Mouse (Mus musculus): ENCODE data around the gene 4921509C19Rik. TPM values are rescaled to one million over a fixed set of nuclear protein-coding genes. Genes with fewer than 3 reads are reported as not detected.
A peak's percentile ranks its signal among the peaks of the same experiment; 100 is the strongest.
"Not testable (repeated sequence)": the region's sequence is repeated elsewhere in the genome, so short reads cannot be mapped to it uniquely, and the experiment has no call there.

4921509C19Rik gene
- total RNA-seq (2014; rRNA removed) (not detected in 2 replicates), polyA plus RNA-seq (2015; fragmentation: Nextera tagmentation; extraction: Ambion mirVana) (not detected in 2 replicates)

- not testable (repeated sequence) for H3K4me3 ChIP-seq (ENCODE audit: low read depth, low read length); H3K4me2 ChIP-seq (ENCODE audit: low read depth); H3K27me3 ChIP-seq (ENCODE audit: insufficient read depth, low read length); H3K9ac ChIP-seq; H3K4me1 ChIP-seq (ENCODE audit: insufficient read depth); ATAC-seq; H3K9me3 ChIP-seq (ENCODE audit: low read length); H3K36me3 ChIP-seq (ENCODE audit: insufficient read depth); DNase-seq; H3K27ac ChIP-seq (ENCODE audit: low read depth, low read length)
- WGBS: 90% methylated on average over 5 of the region's 5 CpGs
These were observed at the start of gene 4921509C19Rik for GRCm38 (mm10) chr2:151476053-151476452. TSS of gene 4921509C19Rik (minus strand) at chr2:151476153.

GRCm38 (mm10) chr2:151525520-151525919 lies 49.6 kb upstream of the 4921509C19Rik start:
- H3K4me1 ChIP-seq (ENCODE audit: insufficient read depth): no peaks in the 10 kb centered on the region
- H3K4me3 ChIP-seq (ENCODE audit: low read depth, low read length): no peak overlapping the region
- no peak for TF ChIP-seq CTCF (IDR thresholded peaks at IDR 0.05; ENCODE audit: low read depth)
- H3K27ac ChIP-seq (ENCODE audit: low read depth, low read length): no peak overlapping the region
- H3K9ac ChIP-seq: no peak overlapping the region
- H3K4me2 ChIP-seq (ENCODE audit: low read depth): no peak overlapping the region
- H3K36me3 ChIP-seq (ENCODE audit: insufficient read depth): peaks cover 16% of the 10 kb centered on the region
- H3K27me3 ChIP-seq (ENCODE audit: insufficient read depth, low read length): no peaks in the 10 kb centered on the region
- ATAC-seq (no peak), DNase-seq (no peak)
- no peaks in the 10 kb centered on the region for H3K9me3 ChIP-seq (ENCODE audit: low read length)
- WGBS: 73% methylated on average over 2 of the region's 2 CpGs

GRCm38 (mm10) chr2:151524324-151525041 lies 48.5 kb upstream of the 4921509C19Rik start:
- no peak for ATAC-seq
- no peak overlapping the region for H3K27ac ChIP-seq (ENCODE audit: low read depth, low read length)
- WGBS: 68% methylated on average over 4 of the region's 4 CpGs
- no peak overlapping the region for H3K4me2 ChIP-seq (ENCODE audit: low read depth)
- no peaks in the 10 kb centered on the region for H3K4me1 ChIP-seq (ENCODE audit: insufficient read depth)
- TF ChIP-seq CTCF (IDR thresholded peaks at IDR 0.05; ENCODE audit: low read depth): no peak
- no peaks in the 10 kb centered on the region for H3K27me3 ChIP-seq (ENCODE audit: insufficient read depth, low read length)
- no peak overlapping the region for H3K4me3 ChIP-seq (ENCODE audit: low read depth, low read length)
- H3K9ac ChIP-seq: no peak overlapping the region
- H3K36me3 ChIP-seq (ENCODE audit: insufficient read depth): peaks cover 22% of the 10 kb centered on the region
- no peak for DNase-seq
- H3K9me3 ChIP-seq (ENCODE audit: low read length): no peaks in the 10 kb centered on the region

GRCm38 (mm10) chr2:151519000-151519399 lies 43.0 kb upstream of the 4921509C19Rik start:
- DNase-seq (no peak), ATAC-seq (no peak)
- H3K4me2 ChIP-seq (ENCODE audit: low read depth): no peak overlapping the region

GRCm38 (mm10) chr2:151513525-151514285 lies 37.8 kb upstream of the 4921509C19Rik start:
- Histone ChIP-seq H3K9ac (no peak overlapping the region), H3K4me1 (ENCODE audit: insufficient read depth) (no peaks in the 10 kb centered on the region), H3K9me3 (ENCODE audit: low read length) (no peaks in the 10 kb centered on the region), H3K4me2 (ENCODE audit: low read depth) (no peak overlapping the region), H3K27ac (ENCODE audit: low read depth, low read length) (no peak overlapping the region), H3K27me3 (ENCODE audit: insufficient read depth, low read length) (no peaks in the 10 kb centered on the region), H3K36me3 (ENCODE audit: insufficient read depth) (peaks cover 76% of the 10 kb centered on the region), H3K4me3 (ENCODE audit: low read depth, low read length) (no peak overlapping the region)
- peak; percentile 34; the same call in 1 of the 2 replicates for TF ChIP-seq CTCF (IDR thresholded peaks at IDR 0.05; ENCODE audit: low read depth)
- WGBS: 96% methylated on average over 3 of the region's 3 CpGs
- DNase-seq: no peak
- no peak for ATAC-seq

More at GRCm38 (mm10) chr2:151519000-151519399, 43.0 kb upstream of the 4921509C19Rik start:
- Histone ChIP-seq H3K9me3 (ENCODE audit: low read length) (no peaks in the 10 kb centered on the region), H3K36me3 (ENCODE audit: insufficient read depth) (peaks cover 42% of the 10 kb centered on the region), H3K9ac (no peak overlapping the region), H3K27me3 (ENCODE audit: insufficient read depth, low read length) (no peaks in the 10 kb centered on the region), H3K4me3 (ENCODE audit: low read depth, low read length) (no peak overlapping the region), H3K27ac (ENCODE audit: low read depth, low read length) (no peak overlapping the region), H3K4me1 (ENCODE audit: insufficient read depth) (no peaks in the 10 kb centered on the region)
- 90% methylated on average over 2 of the region's 2 CpGs for WGBS
- 0 out of 2 replicates have a peak, but pooled peaks have one; percentile 23 for TF ChIP-seq CTCF (IDR thresholded peaks at IDR 0.05; ENCODE audit: low read depth)

GRCm38 (mm10) chr2:151512199-151512598 lies 36.2 kb upstream of the 4921509C19Rik start:
- H3K9me3 ChIP-seq (ENCODE audit: low read length): no peaks in the 10 kb centered on the region
- no peak overlapping the region for H3K27ac ChIP-seq (ENCODE audit: low read depth, low read length)
- H3K9ac ChIP-seq: no peak overlapping the region
- DNase-seq (peak; percentile 52), ATAC-seq (no peak)
- H3K4me1 ChIP-seq (ENCODE audit: insufficient read depth): no peaks in the 10 kb centered on the region
- peaks cover 83% of the 10 kb centered on the region for H3K36me3 ChIP-seq (ENCODE audit: insufficient read depth)
- no peaks in the 10 kb centered on the region for H3K27me3 ChIP-seq (ENCODE audit: insufficient read depth, low read length)
- H3K4me3 ChIP-seq (ENCODE audit: low read depth, low read length): no peak overlapping the region
- no peak for TF ChIP-seq CTCF (IDR thresholded peaks at IDR 0.05; ENCODE audit: low read depth)
- H3K4me2 ChIP-seq (ENCODE audit: low read depth): no peak overlapping the region

GRCm38 (mm10) chr2:151504226-151504625 lies 28.3 kb upstream of the 4921509C19Rik start:
- H3K27me3 ChIP-seq (ENCODE audit: insufficient read depth, low read length): no peaks in the 10 kb centered on the region
- no peak overlapping the region for H3K9ac ChIP-seq
- WGBS: 81% methylated on average over 4 of the region's 4 CpGs
- H3K4me2 ChIP-seq (ENCODE audit: low read depth): no peak overlapping the region
- DNase-seq: no peak
- no peak for ATAC-seq
- peaks cover 83% of the 10 kb centered on the region for H3K36me3 ChIP-seq (ENCODE audit: insufficient read depth)
- peak; percentile 34 for TF ChIP-seq CTCF (IDR thresholded peaks at IDR 0.05; ENCODE audit: low read depth)
- no peak overlapping the region for H3K4me3 ChIP-seq (ENCODE audit: low read depth, low read length)
- no peaks in the 10 kb centered on the region for H3K4me1 ChIP-seq (ENCODE audit: insufficient read depth)
- H3K9me3 ChIP-seq (ENCODE audit: low read length): no peaks in the 10 kb centered on the region
- no peak overlapping the region for H3K27ac ChIP-seq (ENCODE audit: low read depth, low read length)

Measured in forebrain, postnatal 0 days (tissue).